Mouse (Mus musculus) olfactory bulb, adult 2 months (tissue): ENCODE measurements at regions not wholly inside any gene's neighbourhood (a gene's known extent, or its start where the extent isn't known, plus 50 kb on each side); places are given as distances from the start of the nearest gene placed in this dataset.

ENCODE experiments used
- CTCF ChIP-seq: fragments of 200-500 bp; IDR thresholded peaks from 2 replicates; pipeline ENCODE4 v1.5.1; 2012; ENCODE audit warnings: low read depth, mild to moderate bottlenecking, low read length, moderate library complexity; ENCODE audit not compliant: insufficient read depth
- POLR2A ChIP-seq: fragments of 200-500 bp; IDR thresholded peaks from 2 replicates; pipeline ENCODE4 v1.6.1; 2012; ENCODE audit warnings: mild to moderate bottlenecking, low read depth, low read length, moderate library complexity; ENCODE audit not compliant: insufficient read depth

DNA sequence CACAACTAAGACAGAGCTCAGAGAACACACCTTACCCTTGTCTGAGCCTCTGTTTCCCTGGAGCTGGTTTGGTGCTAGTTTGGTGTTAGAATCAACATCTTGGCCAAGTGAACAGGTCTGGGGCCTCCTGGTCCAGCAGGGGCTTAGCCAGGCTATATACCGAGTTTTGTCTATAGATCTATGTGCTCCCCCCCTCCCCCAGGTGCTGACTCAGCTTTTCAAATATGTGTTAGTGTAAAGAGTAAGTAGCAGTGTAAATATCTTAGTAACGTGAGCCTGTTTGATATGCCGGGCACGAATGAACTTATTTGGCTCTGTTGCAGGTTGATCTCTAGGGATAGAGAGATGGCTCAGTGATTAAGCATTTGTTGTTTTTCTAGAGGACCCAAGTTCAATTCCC lies 68.7 kb upstream of the Mrps6 start:
- TF ChIP-seq CTCF, result no peak
- no peak for TF ChIP-seq POLR2A
